Mouse (Mus musculus) megakaryocyte, adult 5-6 weeks (primary cell): Measurements from ENCODE around the gene Samd9l. TPM values are rescaled to one million over a fixed set of nuclear protein-coding genes. Genes with fewer than 3 reads are reported as not detected.
A peak's percentile ranks its signal among the peaks of the same experiment; 100 is the strongest.
"Not testable (repeated sequence)": the region's sequence is repeated elsewhere in the genome, so short reads cannot be mapped to it uniquely, and the experiment has no call there.

Experiments
- ATAC-seq: 2 replicates; pipeline ENCODE4 v1.8.0; 2016; ENCODE audit warnings: mild to moderate bottlenecking, inconsistent platforms; ENCODE audit not compliant: poor library complexity, severe bottlenecking
- total RNA-seq, 2 experiments: library from RNA; stranded (forward) in 1 of 2; stranded (reverse) in 1 of 2; fragments of 153-499, 151-499 nt in 1 of 2; fragments of 221-1000, 200-1000 nt in 1 of 2; gene quantifications; 2 replicates each; pipeline versions ENCODE4 v1.2.3 to v1.2.4; 2015 to 2017

Samd9l gene
- total RNA-seq (2015) = 107 and 110 TPM in 2 replicates
- 131 and 141 TPM in 2 replicates for total RNA-seq (2017)

GRCm38 (mm10) chr6:3399340-3400068, at the start of gene Samd9l:
Samd9l (minus strand) TSS chr6:3399572.
- ATAC-seq = peak; percentile 83

DNA sequence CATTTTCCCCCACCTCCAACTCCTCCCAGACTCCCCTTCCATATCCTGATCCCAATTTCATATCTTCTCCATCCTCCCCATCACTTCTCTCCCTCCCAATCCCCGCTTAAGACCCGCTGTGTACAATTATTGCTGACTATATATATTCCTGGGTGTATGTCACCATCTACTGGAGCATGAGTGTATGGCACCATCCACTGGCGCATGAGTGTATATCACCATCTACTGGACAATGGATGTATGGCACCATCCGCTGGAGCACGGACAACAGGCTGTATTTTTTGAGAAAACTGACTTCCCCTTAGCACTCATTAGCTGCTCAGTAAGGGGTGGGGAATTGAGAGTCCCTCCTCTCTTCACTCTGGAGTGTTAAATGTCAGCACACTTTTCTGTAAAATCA, 48.0 kb upstream of the Samd9l start:
- ATAC-seq = peak; percentile 100

DNA sequence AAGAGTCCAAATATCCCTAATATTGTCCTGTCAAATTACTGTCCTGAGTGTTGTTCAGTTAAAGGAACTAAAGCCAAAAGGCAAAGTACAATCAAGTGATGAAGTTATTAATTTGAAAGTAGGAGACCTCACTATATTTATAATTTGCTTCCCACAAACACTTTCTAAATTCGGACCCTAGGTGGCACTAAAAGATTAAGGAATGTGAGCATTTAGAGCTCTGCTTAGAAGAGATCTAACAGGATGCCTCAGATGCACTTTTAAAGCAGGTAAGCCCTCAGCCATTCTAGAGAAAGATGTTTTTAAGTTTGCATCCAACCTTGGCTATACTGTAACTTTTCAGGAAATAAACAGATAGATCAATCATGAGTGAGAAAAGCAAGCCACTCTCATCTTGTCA, 44.5 kb upstream of the Samd9l start:
- no peak for ATAC-seq

DNA sequence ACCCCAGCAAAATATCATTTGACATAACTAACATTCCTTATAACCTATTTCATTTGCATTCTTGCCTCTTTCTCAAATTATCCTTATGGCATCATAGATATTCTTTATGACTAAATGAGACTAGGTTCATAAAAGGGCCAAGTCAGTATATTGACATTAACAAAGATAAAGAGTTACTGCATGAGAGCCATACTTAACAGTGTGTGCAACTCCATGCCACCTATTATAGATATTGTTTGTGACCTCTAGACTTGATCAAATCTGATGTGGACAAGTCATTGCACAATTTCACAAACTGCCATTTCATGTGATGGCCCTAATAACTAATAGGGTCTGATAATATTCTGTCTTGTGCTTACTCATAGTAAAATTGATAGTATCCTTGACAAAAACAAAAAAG, 36.7 kb upstream of the Samd9l start:
- no peak for ATAC-seq

GRCm38 (mm10) chr6:3430976-3431375, 31.6 kb upstream of the Samd9l start:
- ATAC-seq = not testable (repeated sequence)

GRCm38 (mm10) chr6:3427047-3427446, 27.7 kb upstream of the Samd9l start:
- ATAC-seq = no peak

DNA sequence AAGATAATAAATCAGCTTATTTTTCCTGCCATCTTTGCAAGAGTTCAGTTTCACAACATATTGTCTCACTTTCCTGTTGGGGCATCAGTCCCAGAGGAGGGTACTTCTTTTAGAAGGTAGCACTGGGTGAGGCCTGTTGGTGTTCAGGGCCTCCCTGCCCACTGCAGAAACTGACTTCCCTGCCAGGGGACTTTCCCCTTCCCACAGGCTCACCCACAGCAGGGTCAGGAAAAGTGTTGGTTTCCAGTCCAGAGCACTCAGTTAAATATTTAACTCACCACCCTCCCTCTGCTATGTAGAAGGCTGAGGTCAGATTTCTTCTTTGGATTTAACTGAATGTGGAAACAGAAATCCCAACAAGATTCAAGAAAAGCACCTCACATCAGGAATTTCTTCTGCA, 26.0 kb upstream of the Samd9l start:
- peak; percentile 56 for ATAC-seq

- ATAC-seq = peak; percentile 91
Observed at GRCm38 (mm10) chr6:3424613-3425277, 25.4 kb upstream of the Samd9l start.

DNA sequence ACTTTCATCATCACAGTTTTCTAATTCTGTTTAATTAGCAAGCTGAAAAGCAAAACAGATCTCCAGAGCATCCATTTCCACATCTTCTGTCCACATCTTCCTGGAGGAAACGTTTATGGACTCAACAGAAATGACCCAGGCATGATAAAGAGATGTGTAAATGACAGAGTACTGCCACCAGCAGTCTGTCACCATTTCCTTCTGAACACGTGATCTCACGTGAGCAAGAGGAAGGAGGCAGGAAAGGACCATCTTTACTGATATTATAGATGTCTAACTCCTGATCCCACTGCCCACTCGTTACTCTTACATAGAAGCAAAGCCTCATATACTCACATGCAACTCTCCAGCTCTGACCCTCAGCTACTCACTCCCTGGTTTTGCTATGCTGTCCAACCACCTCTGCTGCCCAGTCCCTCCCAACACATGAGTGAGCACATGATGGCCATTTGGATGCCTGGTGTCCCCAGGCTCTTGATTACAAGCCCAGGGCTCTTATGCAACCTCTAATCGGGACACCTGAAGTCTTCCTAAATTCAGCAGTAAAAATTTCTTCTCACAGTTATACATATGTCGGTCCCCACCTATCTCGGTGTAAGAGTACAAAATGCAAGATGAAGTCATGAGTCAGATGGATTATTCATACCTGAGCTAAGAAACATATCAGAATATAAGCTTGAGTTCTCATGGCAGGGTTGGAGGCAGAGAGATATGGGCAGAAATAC, 2.0 kb downstream of the Samd9l start:
- peak; percentile 77 for ATAC-seq

GRCm38 (mm10) chr6:3395921-3396611, 3.3 kb downstream of the Samd9l start:
- ATAC-seq = not testable (repeated sequence)

DNA sequence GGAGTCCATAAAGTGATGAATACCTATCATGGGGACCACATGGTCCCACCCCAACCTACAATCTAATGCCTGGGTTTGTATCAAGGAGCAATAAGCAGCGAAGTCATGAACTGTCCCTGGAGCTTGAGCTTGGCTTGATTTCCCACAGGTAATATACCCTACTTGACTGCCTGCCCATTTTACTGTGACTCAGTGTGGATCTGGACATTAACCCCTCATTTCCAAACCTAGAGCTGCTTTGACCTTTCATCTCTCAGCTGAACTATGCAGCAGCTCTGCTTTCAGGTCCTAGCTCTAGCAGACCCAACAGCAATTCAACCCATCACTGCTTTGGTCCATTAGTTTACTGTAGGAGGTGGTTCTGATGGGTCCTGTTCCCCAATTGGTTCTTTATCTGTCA, 9.4 kb downstream of the Samd9l start:
- no peak for ATAC-seq

- ATAC-seq = peak; percentile 43; the same call in 1 of the 2 replicates
Observed at GRCm38 (mm10) chr6:3386565-3386964, 12.8 kb downstream of the Samd9l start.

DNA sequence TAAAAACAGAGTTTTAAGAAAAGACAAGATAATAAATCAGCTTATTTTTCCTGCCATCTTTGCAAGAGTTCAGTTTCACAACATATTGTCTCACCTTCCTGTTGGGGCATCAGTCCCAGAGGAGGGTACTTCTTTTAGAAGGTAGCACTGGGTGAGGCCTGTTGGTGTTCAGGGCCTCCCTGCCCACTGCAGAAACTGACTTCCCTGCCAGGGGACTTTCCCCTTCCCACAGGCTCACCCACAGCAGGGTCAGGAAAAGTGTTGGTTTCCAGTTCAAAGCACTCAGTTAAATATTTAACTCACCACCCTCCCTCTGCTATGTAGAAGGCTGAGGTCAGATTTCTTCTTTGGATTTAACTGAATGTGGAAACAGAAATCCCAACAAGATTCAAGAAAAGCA, 14.6 kb downstream of the Samd9l start:
- peak; percentile 55 for ATAC-seq

DNA sequence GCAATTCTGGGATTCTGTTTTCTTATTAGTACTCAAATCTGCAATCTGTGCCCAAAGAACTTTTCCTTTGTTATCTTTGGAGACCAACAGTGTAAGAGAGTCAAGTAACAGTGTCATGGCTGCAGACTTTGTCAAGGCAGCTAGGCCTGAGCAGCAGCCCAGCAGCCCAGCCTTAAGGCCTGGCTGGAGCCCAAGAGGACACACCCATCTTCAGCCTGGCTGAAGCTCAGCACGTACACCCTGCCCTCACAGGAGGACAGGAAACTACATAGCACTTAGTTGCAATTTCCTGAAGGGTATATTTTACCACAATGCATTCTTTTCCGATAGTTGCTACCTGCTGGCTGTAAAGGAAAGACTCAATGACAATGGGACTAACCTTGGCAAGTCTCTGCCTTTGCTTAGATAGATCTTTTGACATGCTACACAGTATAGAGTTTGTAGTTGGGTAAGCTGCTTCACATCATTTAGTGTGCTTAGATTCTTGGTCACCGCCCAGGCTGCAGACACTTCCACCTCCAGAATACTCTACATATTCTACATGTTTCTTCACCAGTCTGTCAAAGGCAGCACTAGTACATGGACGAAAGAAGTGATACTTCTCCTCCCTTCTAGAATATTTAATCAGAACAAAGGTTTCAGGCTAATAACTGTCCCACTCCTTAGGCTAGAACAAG, 15.1 kb downstream of the Samd9l start:
- peak; percentile 84 for ATAC-seq

GRCm38 (mm10) chr6:3379146-3379545, 20.2 kb downstream of the Samd9l start:
- no peak for ATAC-seq

DNA sequence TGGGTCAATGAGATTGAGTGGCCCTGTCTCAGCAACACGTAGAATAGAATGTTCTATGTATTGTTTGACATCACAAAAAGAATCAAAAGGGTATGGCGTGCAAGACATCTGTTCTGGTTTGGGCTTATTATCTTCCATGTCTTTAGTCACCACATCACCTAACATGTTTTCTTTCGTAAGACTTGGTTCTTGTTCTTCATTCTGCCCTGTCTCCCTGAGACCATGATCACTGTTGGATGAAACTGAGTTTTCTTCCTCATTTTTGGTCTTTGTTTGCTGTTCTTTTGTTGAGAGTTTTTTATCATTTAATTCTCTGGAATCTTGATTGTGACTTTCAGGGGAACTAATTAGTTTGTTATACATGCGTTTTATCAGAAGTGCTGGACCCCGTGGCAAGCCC, 22.7 kb downstream of the Samd9l start:
- peak; percentile 73 for ATAC-seq

GRCm38 (mm10) chr6:3369527-3369926, 29.8 kb downstream of the Samd9l start:
- ATAC-seq = no peak

DNA sequence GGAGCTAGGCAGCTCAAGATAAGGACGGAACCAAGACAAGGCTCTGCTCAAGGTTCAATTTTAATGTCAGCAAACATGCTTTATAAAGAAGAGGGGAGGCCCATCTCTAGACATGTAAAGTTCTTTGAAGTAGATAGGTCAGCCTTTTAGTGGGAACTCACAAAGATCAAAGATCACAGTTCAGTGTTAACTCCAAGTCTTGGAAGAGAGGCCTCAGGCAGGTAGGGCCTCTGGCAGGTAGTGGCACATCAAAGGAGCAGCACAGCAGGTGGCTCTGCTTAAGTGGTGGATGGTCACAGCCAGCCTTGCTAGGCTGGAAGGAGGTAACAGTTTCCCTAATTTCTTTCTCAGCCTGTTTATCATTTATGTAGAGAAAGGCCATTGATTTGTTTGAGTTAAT, 33.8 kb downstream of the Samd9l start:
- not testable (repeated sequence) for ATAC-seq

GRCm38 (mm10) chr6:3345924-3346597, 53.3 kb downstream of the Samd9l start:
- peak; percentile 85 for ATAC-seq
